Mouse (Mus musculus): Measurements from ENCODE around the gene Lrrtm1. TPM values are rescaled to one million over a fixed set of nuclear protein-coding genes. Genes with fewer than 3 reads are reported as not detected.
A peak's percentile ranks its signal among the peaks of the same experiment; 100 is the strongest.

Gene Lrrtm1
- polyA plus RNA-seq (2015; fragmentation: Nextera tagmentation; extraction: Ambion mirVana): 3.5 and 3.6 TPM in 2 replicates

- under 1% methylated on average over 52 of the region's 53 CpGs for WGBS
- no peaks in the 10 kb centered on the region for H3K36me3 ChIP-seq (ENCODE audit: control insufficient read depth, insufficient read depth, low read length)
- peaks cover 29% of the 10 kb centered on the region for H3K27me3 ChIP-seq (replicated peaks; ENCODE audit: control insufficient read depth, insufficient read depth, low read length)
- no peak within 1 kb of the TSS for H3K27ac ChIP-seq (ENCODE audit: low read length)
- ATAC-seq: peak; percentile 86
- H3K4me2 ChIP-seq (ENCODE audit: low read depth, low read length): peak within 1 kb of the TSS; percentile 90
- H3K9me3 ChIP-seq (ENCODE audit: control insufficient read depth, low read length): no peaks in the 10 kb centered on the region
- H3K4me3 ChIP-seq (ENCODE audit: low read length): peak within 1 kb of the TSS; percentile 53
- H3K9ac ChIP-seq (ENCODE audit: low read depth, low read length): peak within 1 kb of the TSS; percentile 62
- H3K4me1 ChIP-seq (ENCODE audit: control insufficient read depth, insufficient read depth, low read length): peaks cover 11% of the 10 kb centered on the region
Observed at GRCm38 (mm10) chr6:77242601-77243406, at the start of gene Lrrtm1. Gene Lrrtm1, plus strand, starts transcription at chr6:77242689.

DNA sequence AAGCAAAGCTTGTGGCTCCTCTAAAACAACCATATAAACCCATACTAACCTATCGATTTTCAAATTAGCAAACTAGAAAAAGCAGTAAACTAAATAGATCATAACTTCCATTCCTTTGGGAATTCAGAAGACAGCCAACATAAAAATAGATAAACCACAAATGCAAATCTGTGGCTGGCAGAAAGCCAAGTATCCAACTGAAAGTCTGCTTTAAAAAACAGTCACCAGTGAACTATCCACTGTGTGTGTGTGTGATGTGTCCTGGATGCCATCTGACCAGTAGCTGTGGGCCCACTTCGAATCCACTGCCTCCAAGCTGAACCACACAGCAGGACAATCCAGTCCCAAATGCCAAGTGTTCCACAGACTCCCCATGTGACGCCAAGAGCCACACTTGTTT lies 45.8 kb upstream of the Lrrtm1 start:
- WGBS: 82% methylated on average over 3 of the region's 3 CpGs
- Histone ChIP-seq H3K9ac (ENCODE audit: low read depth, low read length) (no peak overlapping the region), H3K36me3 (ENCODE audit: control insufficient read depth, insufficient read depth, low read length) (no peaks in the 10 kb centered on the region), H3K27me3 (replicated peaks; ENCODE audit: control insufficient read depth, insufficient read depth, low read length) (no peaks in the 10 kb centered on the region), H3K9me3 (ENCODE audit: control insufficient read depth, low read length) (no peaks in the 10 kb centered on the region), H3K4me1 (ENCODE audit: control insufficient read depth, insufficient read depth, low read length) (no peaks in the 10 kb centered on the region), H3K4me2 (ENCODE audit: low read depth, low read length) (no peak overlapping the region), H3K27ac (ENCODE audit: low read length) (no peak overlapping the region), H3K4me3 (ENCODE audit: low read length) (no peak overlapping the region)
- ATAC-seq: no peak

DNA sequence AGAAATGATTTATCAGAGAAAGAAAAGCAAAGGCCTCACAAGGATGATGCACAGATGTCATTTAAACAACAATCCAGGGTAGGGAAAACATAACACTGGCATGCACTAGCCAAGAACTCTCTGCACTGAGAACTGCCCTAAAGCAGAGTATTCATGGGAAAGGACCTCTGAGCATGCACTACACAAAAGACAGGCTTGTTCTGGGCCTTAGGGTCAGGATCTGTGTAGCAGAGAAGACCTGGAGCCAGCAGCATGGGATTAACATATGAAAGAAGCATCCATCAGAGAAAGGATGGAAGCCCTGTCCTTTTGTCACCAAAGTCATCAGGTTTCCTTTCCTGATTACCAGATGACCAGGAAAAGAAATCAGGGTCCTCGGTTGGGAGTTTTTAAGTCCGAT lies 43.1 kb upstream of the Lrrtm1 start:
- WGBS: 79% methylated on average over 2 of the region's 2 CpGs
- no peaks in the 10 kb centered on the region for H3K36me3 ChIP-seq (ENCODE audit: control insufficient read depth, insufficient read depth, low read length)
- H3K9ac ChIP-seq (ENCODE audit: low read depth, low read length): no peak overlapping the region
- no peaks in the 10 kb centered on the region for H3K4me1 ChIP-seq (ENCODE audit: control insufficient read depth, insufficient read depth, low read length)
- no peak overlapping the region for H3K4me2 ChIP-seq (ENCODE audit: low read depth, low read length)
- no peaks in the 10 kb centered on the region for H3K9me3 ChIP-seq (ENCODE audit: control insufficient read depth, low read length)
- H3K27me3 ChIP-seq (replicated peaks; ENCODE audit: control insufficient read depth, insufficient read depth, low read length): no peaks in the 10 kb centered on the region
- H3K27ac ChIP-seq (ENCODE audit: low read length): no peak overlapping the region
- ATAC-seq: no peak
- no peak overlapping the region for H3K4me3 ChIP-seq (ENCODE audit: low read length)

- H3K27ac ChIP-seq (ENCODE audit: low read length): no peak overlapping the region
- WGBS: 71% methylated on average over 1 of the region's 1 CpGs
- no peaks in the 10 kb centered on the region for H3K9me3 ChIP-seq (ENCODE audit: control insufficient read depth, low read length)
- no peak overlapping the region for H3K9ac ChIP-seq (ENCODE audit: low read depth, low read length)
- no peaks in the 10 kb centered on the region for H3K27me3 ChIP-seq (replicated peaks; ENCODE audit: control insufficient read depth, insufficient read depth, low read length)
- H3K4me2 ChIP-seq (ENCODE audit: low read depth, low read length): no peak overlapping the region
- no peaks in the 10 kb centered on the region for H3K36me3 ChIP-seq (ENCODE audit: control insufficient read depth, insufficient read depth, low read length)
- ATAC-seq: no peak
- H3K4me1 ChIP-seq (ENCODE audit: control insufficient read depth, insufficient read depth, low read length): no peaks in the 10 kb centered on the region
- no peak overlapping the region for H3K4me3 ChIP-seq (ENCODE audit: low read length)
Observed at GRCm38 (mm10) chr6:77209183-77209582, 33.3 kb upstream of the Lrrtm1 start.

- Histone ChIP-seq H3K4me3 (ENCODE audit: low read length) (no peak overlapping the region), H3K27me3 (replicated peaks; ENCODE audit: control insufficient read depth, insufficient read depth, low read length) (no peaks in the 10 kb centered on the region), H3K4me2 (ENCODE audit: low read depth, low read length) (no peak overlapping the region), H3K36me3 (ENCODE audit: control insufficient read depth, insufficient read depth, low read length) (no peaks in the 10 kb centered on the region), H3K4me1 (ENCODE audit: control insufficient read depth, insufficient read depth, low read length) (no peaks in the 10 kb centered on the region), H3K9ac (ENCODE audit: low read depth, low read length) (no peak overlapping the region), H3K27ac (ENCODE audit: low read length) (no peak overlapping the region), H3K9me3 (ENCODE audit: control insufficient read depth, low read length) (no peaks in the 10 kb centered on the region)
- WGBS: 64% methylated on average over 3 of the region's 3 CpGs
- no peak for ATAC-seq
Observed at GRCm38 (mm10) chr6:77209929-77210328, 32.6 kb upstream of the Lrrtm1 start.

DNA sequence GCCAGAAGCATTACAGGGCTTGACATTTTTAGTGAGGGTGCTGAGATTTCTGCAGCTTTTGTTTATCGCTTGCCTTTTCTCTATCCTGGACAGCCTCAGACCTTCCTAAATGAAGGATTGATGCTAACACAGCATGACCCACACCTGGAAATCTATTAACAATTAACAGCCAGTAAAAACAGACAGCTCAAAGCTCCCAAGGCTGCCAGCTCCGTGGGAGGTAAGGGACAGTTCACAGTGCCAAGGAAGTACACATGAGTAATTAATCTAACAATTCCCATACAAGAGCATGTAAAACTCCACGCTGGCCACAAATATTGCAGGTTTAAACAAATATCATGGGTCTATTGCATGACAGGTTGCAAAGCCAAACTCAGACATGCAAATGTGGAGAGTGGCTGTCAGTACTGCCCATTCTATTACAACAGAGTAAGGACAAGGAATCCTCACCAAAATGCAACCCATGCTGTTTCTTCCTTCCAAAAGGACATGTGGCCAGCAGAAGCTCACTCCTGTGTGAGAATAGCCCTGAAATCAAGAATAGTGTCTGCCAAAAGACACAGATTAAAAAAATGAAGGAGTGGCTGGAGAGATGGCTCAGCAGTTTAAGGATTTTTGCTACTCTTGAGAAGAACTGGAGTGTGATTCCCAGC lies 28.6 kb upstream of the Lrrtm1 start:
- H3K36me3 ChIP-seq (ENCODE audit: control insufficient read depth, insufficient read depth, low read length): no peaks in the 10 kb centered on the region
- H3K27me3 ChIP-seq (replicated peaks; ENCODE audit: control insufficient read depth, insufficient read depth, low read length): no peaks in the 10 kb centered on the region
- H3K4me3 ChIP-seq (ENCODE audit: low read length): no peak overlapping the region
- H3K9me3 ChIP-seq (ENCODE audit: control insufficient read depth, low read length): no peaks in the 10 kb centered on the region
- no peaks in the 10 kb centered on the region for H3K4me1 ChIP-seq (ENCODE audit: control insufficient read depth, insufficient read depth, low read length)
- no peak overlapping the region for H3K9ac ChIP-seq (ENCODE audit: low read depth, low read length)
- no peak overlapping the region for H3K4me2 ChIP-seq (ENCODE audit: low read depth, low read length)
- 10% methylated on average over 3 of the region's 3 CpGs for WGBS
- no peak overlapping the region for H3K27ac ChIP-seq (ENCODE audit: low read length)
- no peak for ATAC-seq

DNA sequence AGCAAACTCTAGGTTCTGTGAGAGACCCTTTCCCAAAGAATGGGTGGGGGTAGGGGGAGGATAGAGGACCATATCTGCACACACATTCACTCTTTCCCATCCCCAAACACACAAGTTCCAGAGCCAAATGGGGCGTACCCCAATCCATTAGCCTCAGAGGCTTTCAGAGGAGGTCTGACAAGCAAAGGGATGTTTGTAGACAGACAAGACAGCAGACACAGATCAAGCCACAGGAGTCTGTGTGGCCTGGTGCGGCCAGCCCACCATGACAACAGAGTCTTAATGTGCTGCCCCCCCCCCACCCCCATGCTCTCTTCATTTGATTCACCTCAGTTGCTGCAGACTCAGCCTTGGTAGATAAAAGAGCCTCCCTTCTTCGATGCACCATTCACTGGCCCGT lies 27.2 kb upstream of the Lrrtm1 start:
- Histone ChIP-seq H3K36me3 (ENCODE audit: control insufficient read depth, insufficient read depth, low read length) (no peaks in the 10 kb centered on the region), H3K27me3 (replicated peaks; ENCODE audit: control insufficient read depth, insufficient read depth, low read length) (no peaks in the 10 kb centered on the region), H3K4me3 (ENCODE audit: low read length) (no peak overlapping the region), H3K9ac (ENCODE audit: low read depth, low read length) (no peak overlapping the region), H3K4me2 (ENCODE audit: low read depth, low read length) (no peak overlapping the region), H3K27ac (ENCODE audit: low read length) (no peak overlapping the region), H3K4me1 (ENCODE audit: control insufficient read depth, insufficient read depth, low read length) (no peaks in the 10 kb centered on the region), H3K9me3 (ENCODE audit: control insufficient read depth, low read length) (no peaks in the 10 kb centered on the region)
- WGBS: 71% methylated on average over 4 of the region's 4 CpGs
- ATAC-seq: no peak

GRCm38 (mm10) chr6:77218875-77219274 lies 23.6 kb upstream of the Lrrtm1 start:
- Histone ChIP-seq H3K36me3 (ENCODE audit: control insufficient read depth, insufficient read depth, low read length) (no peaks in the 10 kb centered on the region), H3K27me3 (replicated peaks; ENCODE audit: control insufficient read depth, insufficient read depth, low read length) (no peaks in the 10 kb centered on the region), H3K4me3 (ENCODE audit: low read length) (no peak overlapping the region), H3K4me2 (ENCODE audit: low read depth, low read length) (no peak overlapping the region), H3K27ac (ENCODE audit: low read length) (no peak overlapping the region), H3K4me1 (ENCODE audit: control insufficient read depth, insufficient read depth, low read length) (no peaks in the 10 kb centered on the region), H3K9ac (ENCODE audit: low read depth, low read length) (no peak overlapping the region), H3K9me3 (ENCODE audit: control insufficient read depth, low read length) (no peaks in the 10 kb centered on the region)
- ATAC-seq: no peak

GRCm38 (mm10) chr6:77220776-77221175 lies 21.7 kb upstream of the Lrrtm1 start:
- no peak overlapping the region for H3K4me2 ChIP-seq (ENCODE audit: low read depth, low read length)
- no peaks in the 10 kb centered on the region for H3K9me3 ChIP-seq (ENCODE audit: control insufficient read depth, low read length)
- H3K27ac ChIP-seq (ENCODE audit: low read length): no peak overlapping the region
- 73% methylated on average over 4 of the region's 4 CpGs for WGBS
- no peaks in the 10 kb centered on the region for H3K4me1 ChIP-seq (ENCODE audit: control insufficient read depth, insufficient read depth, low read length)
- H3K27me3 ChIP-seq (replicated peaks; ENCODE audit: control insufficient read depth, insufficient read depth, low read length): no peaks in the 10 kb centered on the region
- no peaks in the 10 kb centered on the region for H3K36me3 ChIP-seq (ENCODE audit: control insufficient read depth, insufficient read depth, low read length)
- no peak overlapping the region for H3K9ac ChIP-seq (ENCODE audit: low read depth, low read length)
- no peak overlapping the region for H3K4me3 ChIP-seq (ENCODE audit: low read length)
- no peak for ATAC-seq

All from intestine, embryonic 16.5 days (tissue).